Mouse (Mus musculus) left cerebral cortex, adult 2 months (tissue): ENCODE measurements at regions not wholly inside any gene's neighbourhood (a gene's known extent, or its start where the extent isn't known, plus 50 kb on each side); places are given as distances from the start of the nearest gene placed in this dataset.

Experiments used
- DNase-seq, 2 experiments: peaks; one replicate each; pipeline ENCODE4 v3.0.0; 2021 to 2022; ENCODE audit warnings: low spot score in 2 of 2, mixed read lengths in 1 of 2; ENCODE audit errors: extremely low spot score in 1 of 2
- H3K27ac ChIP-seq: fragments of 200-600 bp; 2 replicates; pipeline ENCODE4 v1.8.1; 2022
- H3K4me3 ChIP-seq: fragments of 200-600 bp; 2 replicates; pipeline ENCODE4 v1.8.1; 2022
- CTCF ChIP-seq: fragments of 200-600 bp; IDR thresholded peaks from 2 replicates; pipeline ENCODE4 v1.8.1; 2022; ENCODE audit warnings: antibody characterized with exemption, mild to moderate bottlenecking, moderate library complexity
- intact Hi-C: fragments of 180-260 bp; cut with DNase I; formaldehyde crosslinking; loops from one replicate; pipeline ENCODE4 v1.15.1; 2025
- microRNA-seq, 2 experiments: library from miRNA; unstranded; fragments of <30 nt; microRNA quantifications; one replicate each; pipeline ENCODE4 v1.2.0; 2021

DNA sequence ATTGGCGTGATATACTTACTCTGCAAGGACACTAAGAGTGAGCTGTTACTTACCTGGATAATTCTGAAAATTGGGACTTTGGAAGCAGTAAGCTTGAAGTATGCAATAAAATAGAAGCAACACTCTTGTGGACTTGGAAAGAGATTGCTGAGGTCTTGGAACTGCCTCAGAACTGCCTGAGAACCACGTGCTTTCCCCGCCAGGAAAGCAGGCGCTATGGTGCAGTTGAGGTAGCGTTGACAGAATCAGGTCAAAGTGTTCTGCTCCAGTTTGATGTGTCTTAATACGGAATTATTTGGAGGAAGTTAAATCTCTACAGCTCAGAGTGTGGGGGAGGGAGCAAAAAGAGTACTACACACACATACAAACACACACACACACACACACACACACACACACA lies 102.8 kb upstream of the Gm11146 start:
- Histone ChIP-seq H3K27ac (peak overlapping the region; percentile 29), H3K4me3 (no peak overlapping the region)

DNA sequence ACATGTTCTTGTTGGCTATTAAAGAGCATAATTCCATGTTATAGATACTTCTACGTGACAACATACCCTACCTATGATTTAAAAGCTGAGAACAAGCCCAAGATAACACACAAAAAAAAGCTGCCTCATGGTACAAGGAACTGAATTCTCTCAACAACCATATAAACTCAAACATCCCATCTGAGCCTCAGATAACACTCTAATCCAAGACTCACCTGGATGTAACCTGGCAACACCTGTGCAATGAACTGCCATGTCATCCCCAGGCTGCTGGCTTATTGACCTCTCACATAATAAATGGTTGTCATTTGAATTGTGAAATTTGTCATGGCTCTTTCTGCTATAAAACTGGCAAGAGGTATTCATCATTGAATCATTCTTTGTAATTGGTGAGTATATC lies 93.5 kb upstream of the Gm11146 start:
- Histone ChIP-seq H3K27ac (no peak overlapping the region), H3K4me3 (no peak overlapping the region)
- TF ChIP-seq CTCF = no peak
- no peak for DNase-seq
- intact Hi-C loops = no loop called here

More for the DNA sequence above, 102.8 kb upstream of the Gm11146 start:
- intact Hi-C loops = no loop called here
- TF ChIP-seq CTCF = no peak
- peak in 1 of 2 experiments; percentile 32 for DNase-seq

DNA sequence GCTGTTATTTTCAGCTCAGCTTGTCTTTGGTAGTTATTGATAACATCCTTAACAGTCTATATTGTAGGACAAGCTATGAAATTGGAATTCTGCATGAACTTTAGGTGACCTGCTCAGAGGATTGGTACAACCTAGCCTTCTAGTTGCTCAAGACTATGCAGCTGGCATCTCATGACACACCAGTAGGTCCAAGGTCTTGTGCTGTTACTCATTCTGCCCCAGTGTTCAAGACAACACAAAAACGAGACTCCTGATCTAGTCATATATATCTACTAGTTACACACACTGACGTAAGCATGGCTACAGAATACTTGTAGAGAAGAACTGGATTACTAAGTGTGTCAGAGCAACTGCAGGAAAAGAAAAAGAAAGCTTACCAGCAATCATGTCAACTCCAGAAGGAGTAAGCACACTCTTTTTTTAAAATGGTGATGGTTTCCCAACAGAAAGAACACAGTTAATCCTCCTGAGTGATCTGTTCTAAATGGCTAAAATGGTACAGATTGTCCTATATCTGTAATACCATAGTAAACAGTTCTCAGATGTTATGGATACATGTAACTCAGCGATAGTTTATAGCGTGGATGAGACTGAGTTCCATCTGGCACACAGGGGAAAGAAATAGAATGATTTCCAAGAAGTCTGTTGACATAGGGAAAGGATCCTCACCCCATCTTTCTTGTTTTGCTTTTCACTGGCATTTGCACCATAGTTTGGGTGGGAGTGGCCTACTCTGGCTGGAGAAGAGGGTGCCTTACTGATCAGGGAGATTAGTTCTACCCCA lies 85.4 kb upstream of the Gm11146 start:
- intact Hi-C loops = no loop called here
- no peak for TF ChIP-seq CTCF
- no peak for DNase-seq
- no peak overlapping the region for H3K4me3 ChIP-seq
- H3K27ac ChIP-seq = no peak overlapping the region

DNA sequence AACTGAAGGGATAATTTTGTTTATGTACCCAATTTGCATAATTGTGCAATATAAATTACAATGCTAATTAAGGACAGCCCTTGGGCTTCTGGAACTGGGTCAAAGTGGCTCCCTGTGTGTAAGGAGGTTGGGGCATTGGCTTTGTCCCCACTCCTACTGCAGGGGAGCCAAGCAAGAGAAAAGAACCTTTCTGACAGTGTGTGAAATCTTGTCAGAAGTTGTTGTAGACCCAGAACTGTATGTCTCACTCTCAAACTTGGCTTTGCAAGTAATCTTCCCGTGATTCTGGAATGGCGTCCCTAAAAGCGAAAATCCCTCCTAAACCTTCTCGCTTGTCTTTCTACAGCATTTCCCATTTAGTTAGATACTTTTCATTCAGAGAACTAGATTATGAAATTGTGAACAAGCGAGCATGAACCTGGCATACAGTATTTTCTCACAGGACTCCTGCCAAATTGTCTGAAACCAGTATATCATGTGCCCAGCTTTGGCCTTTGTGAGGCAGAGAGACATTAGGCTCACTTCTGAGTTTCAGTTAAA lies 83.8 kb upstream of the Gm11146 start:
- intact Hi-C loops = no loop called here
- no peak for TF ChIP-seq CTCF
- Histone ChIP-seq H3K27ac (peak overlapping the region; percentile 45; the same call in 1 of the 2 replicates), H3K4me3 (no peak overlapping the region)
- DNase-seq = no peak

DNA sequence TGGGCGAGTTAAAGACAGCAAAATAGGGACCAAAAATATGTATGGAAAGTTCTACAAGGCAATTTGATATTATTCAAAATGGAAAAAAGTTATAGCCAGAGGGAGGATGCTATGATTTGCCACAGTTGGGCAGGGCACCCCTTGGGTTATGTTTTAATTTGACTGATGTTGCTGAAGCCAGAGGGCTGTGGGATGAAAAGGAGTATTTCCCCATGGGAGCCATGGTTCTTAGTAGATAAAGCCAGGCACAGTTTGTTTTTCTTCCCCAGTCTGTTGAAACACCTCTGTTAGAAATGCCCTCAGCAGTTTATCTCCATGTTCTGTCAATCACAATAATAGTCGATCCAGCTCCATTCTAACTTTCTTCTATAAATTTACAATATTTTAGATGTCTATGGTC lies 82.6 kb upstream of the Gm11146 start:
- no peak overlapping the region for H3K27ac ChIP-seq
- no peak for DNase-seq
- H3K4me3 ChIP-seq = no peak overlapping the region
- intact Hi-C loops = no loop called here
- no peak for TF ChIP-seq CTCF

DNA sequence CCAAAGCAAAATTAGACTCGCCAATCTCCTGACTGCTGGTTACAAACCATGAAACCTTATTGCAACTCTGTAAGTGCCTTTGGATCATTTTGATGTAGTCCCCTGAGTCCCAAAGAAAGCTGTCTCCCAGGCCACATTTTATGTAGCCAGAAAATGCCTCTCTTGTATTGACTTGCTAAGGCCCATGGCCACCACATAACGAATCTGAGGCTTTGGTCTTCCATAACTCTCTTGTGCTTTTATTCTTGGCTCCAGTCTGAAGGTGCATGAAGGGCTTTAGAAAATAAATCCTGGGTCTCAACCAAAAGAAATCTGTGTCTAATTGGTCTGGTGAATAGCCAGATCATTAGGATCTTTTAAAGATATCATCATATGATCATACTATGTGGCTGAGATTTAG lies 77.3 kb upstream of the Gm11146 start:
- intact Hi-C loops = no loop called here
- Histone ChIP-seq H3K4me3 (no peak overlapping the region), H3K27ac (no peak overlapping the region)
- no peak for DNase-seq
- no peak for TF ChIP-seq CTCF

DNA sequence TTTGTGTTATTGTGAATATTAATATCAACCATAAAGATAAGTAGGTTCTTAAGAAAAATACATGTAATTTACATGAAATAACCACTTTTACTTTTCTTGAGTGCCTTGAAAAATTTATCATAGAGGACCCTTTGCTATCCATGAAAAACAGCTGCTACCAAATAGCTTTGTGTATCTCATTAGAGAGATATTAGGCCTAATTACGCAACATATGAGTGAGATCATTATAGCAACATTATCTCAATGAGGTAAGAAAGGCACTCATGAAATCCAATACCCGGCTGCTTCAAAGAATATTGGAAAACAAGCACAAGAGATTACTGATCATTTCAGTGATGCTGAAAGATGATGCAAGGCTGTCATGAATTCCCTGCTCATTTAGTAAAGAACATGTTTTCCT lies 74.9 kb upstream of the Gm11146 start:
- Histone ChIP-seq H3K4me3 (no peak overlapping the region), H3K27ac (no peak overlapping the region)
- TF ChIP-seq CTCF = no peak
- intact Hi-C loops = no loop called here
- DNase-seq = no peak

DNA sequence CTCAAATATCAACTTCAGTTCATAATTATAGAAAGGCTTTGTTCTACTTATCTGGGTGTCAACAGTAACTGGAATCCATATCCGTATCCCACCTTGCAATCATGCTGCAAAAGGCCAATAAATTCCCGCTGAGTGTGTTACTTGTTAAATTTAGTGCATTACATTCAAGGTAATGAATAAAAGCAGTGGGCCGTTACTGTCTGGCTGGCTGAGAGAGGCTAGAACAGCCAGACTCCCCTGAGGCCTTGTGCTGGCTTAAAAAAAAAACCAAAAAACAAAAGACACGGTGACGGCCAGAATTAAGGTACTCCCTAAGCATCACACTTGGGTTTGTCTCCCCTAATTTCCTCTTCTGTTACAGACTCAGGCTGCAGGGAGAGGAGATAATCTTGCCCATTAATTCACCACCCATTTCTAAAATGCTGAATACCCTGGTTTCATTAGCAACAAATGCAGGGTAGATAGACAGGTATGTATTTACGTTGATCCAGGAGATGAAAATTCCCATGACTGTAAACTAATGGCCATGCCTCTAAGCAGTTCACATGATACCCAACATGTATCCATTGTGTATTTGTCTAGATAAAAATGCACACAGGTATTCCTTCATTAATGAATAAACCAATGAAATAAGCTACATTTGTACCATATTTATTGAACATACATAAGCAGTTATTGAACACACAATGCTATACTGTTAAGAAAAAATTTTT lies 74.1 kb upstream of the Gm11146 start:
- H3K4me3 ChIP-seq = no peak overlapping the region
- DNase-seq = no peak
- TF ChIP-seq CTCF = no peak
- no peak overlapping the region for H3K27ac ChIP-seq
- intact Hi-C loops = no loop called here

DNA sequence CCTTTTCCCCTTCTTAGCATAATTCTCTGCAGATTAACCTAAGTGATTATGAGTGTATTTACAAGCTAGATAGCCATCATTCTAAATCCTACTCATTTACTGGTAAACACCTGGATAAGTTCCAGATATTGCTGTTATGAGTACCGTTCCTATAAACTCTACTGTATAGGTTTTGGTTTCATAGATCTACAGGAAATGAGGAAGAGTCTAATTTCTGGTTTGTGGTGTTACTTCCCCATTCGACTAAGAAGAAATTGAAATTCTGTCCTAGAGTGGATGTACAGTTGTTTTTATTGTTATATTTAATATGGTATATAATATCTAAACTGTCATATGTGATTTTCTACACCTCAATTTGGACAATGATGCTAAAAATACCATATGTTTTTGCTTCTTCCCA lies 69.4 kb upstream of the Gm11146 start:
- TF ChIP-seq CTCF = no peak
- Histone ChIP-seq H3K4me3 (no peak overlapping the region), H3K27ac (no peak overlapping the region)
- no peak for DNase-seq
- intact Hi-C loops = no loop called here

DNA sequence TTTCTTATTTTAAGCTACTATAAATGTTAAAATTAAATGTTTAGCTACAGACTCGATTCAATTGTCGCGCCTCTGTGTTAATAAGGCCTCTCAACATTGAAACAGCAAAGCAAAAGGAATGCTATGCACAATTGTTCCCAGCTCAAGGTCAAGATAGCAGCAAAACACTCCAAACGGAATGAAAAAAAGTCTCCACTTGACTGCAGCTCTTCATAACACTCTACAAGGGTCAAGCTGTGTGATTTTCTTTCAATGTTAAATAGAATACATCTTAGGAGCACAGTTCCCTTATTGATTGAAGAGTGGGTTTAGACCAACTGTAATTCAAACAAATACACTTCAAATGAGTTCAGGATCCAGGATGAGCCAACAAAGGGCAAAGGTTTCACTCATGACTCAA lies 63.9 kb upstream of the Gm11146 start:
- intact Hi-C loops = no loop called here
- DNase-seq = no peak
- H3K4me3 ChIP-seq = no peak overlapping the region
- no peak for TF ChIP-seq CTCF
- no peak overlapping the region; the same call in 1 of the 2 replicates for H3K27ac ChIP-seq

DNA sequence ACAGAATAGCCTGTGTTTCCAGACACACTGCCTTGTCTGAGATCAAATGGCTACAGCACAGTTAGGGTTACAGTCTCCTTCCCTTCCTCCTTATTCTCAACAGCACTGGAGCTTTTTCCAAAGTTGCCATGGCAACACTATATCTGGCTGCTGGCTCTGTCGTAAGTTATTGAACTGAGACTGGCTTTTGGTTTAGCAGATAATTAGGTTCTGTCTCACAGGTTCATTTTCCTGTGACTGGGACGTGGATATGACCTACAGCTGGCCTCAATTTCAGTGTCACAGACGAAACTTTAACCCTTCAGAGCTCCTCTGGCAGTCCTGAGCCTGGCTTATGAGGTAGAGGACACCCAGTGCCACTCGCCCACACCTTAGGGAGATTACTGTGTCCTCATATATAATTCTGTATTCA lies 60.2 kb upstream of the Gm11146 start:
- Histone ChIP-seq H3K4me3 (peak overlapping the region; percentile 20; the same call in 1 of the 2 replicates), H3K27ac (peak overlapping the region; percentile 71)
- DNase-seq = peak; percentile 38 to 39
- TF ChIP-seq CTCF = no peak
- intact Hi-C loops = no loop called here

DNA sequence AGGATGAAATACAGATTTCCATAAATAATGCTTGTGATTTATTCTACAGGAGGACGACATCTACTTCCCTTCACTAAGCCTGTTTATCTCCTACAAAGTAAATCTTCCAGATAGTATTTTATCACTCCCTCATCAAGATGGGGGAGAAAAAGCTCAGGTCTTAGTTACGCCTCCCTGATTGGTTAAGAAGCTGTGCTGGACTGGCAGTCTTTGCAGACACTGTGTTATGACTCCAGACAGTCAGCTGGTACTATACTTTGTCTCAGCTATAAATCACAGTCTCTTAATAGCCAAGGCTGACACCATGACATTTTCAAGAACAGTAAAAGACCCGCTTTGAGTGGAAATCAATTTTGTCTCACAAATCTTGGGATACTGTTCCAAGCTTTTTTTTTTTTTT lies 51.4 kb upstream of the Gm11146 start:
- no peak overlapping the region for H3K27ac ChIP-seq
- DNase-seq = no peak
- H3K4me3 ChIP-seq = no peak overlapping the region
- no peak for TF ChIP-seq CTCF
- intact Hi-C loops = no loop called here

Small RNA genes lying in the stretch of these regions (microRNA-seq; reads per million reads assigned to microRNA genes)
- gene Gm25025 = 0 reads per million in 2 experiments
